Mouse (Mus musculus) heart, postnatal 0 days (tissue): ENCODE results near the gene 4932438H23Rik.

Experiments used
- CTCF ChIP-seq: IDR thresholded peaks from 2 replicates; pipeline ENCODE4 v1.5.1; 2016; ENCODE audit warnings: antibody characterized with exemption, control low read depth, low read depth
- EP300 ChIP-seq: IDR thresholded peaks from 2 replicates; pipeline ENCODE4 v1.6.1; 2016; ENCODE audit warnings: antibody characterized with exemption, low read depth

DNA sequence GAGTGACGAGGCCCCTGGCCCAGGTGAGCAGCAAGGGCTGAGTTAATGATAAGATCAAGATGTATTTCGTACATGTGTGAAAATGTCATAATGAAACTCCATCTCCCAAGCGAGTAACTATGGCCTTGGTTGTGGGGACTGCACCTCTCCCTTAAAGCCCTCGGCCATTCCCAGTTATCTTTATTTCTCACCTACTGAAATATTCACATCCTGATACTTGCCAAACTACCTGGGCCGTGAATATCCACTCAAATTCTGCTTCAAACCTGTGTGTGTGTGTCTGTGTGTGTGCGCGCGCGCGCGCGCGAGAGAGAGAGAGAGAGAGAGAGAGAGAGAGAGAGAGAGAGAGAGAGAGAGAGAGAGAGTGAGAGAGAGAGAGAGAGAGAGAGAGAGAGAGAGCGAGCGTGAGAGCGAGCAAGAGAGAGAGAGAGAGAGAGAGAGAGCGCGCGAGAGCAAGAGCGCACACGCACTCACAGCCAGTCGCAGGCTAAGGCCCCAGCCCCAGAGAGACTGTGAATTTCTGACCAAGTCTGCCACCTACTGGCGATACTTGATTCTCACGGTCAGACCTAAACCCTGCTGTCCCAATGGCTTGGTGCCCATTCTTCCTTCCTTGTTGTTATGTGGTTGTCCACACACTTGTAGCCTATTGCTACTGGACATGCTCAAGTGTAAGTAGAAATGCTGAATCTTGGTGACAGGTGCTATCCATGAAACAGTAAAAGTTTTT is 21.6 kb downstream of the 4932438H23Rik start:
- TF ChIP-seq CTCF, result peak; percentile 85
- no peak for TF ChIP-seq EP300
